Mouse (Mus musculus): Measurements from ENCODE around the gene Hk2. TPM values are rescaled to one million over a fixed set of nuclear protein-coding genes. Genes with fewer than 3 reads are reported as not detected.
A peak's percentile ranks its signal among the peaks of the same experiment; 100 is the strongest.

Hk2 gene
- polyA plus RNA-seq, 1 experiment from 2014 or later, result 23.8 TPM

GRCm38 (mm10) chr6:82767734-82768586 lies 6.3 kb downstream of the Hk2 start:
- 84% methylated on average over 12 of the region's 12 CpGs for WGBS
- Histone ChIP-seq H3K4me1 (peaks cover 21% of the 10 kb centered on the region), H3K4me3 (replicated peaks) (no peak overlapping the region), H3K27me3 (replicated peaks) (no peaks in the 10 kb centered on the region), H3K36me3 (no peaks in the 10 kb centered on the region), H3K9ac (no peak overlapping the region), H3K9me3 (no peaks in the 10 kb centered on the region), H3K27ac (no peak overlapping the region), H3K4me2 (no peak overlapping the region)
- ATAC-seq (ENCODE audit: insufficient read depth, low FRiP score, low read depth), result no peak

DNA sequence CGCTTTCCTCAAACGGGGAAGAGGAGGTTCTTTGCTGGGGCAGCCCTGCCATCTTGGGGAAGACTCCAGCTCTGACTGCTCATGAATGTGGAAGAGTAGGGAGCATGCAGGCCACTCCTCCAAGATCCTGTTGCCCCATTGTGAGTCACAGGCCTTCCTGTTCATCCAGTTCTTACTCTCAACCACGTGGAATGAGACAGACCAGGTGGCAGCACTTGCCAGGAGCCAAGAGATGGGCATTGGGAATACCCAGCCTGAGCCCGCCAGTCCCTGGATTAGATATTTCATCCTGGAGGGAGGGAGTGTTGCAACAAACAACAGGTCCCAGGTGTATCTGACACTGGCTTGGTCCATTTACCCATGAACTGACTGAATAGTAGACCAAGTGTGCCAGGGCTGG lies 7.6 kb downstream of the Hk2 start:
- 65% methylated on average over 4 of the region's 4 CpGs for WGBS
- H3K4me1 ChIP-seq, result peaks cover 19% of the 10 kb centered on the region
- no peak overlapping the region for H3K27ac ChIP-seq
- H3K9me3 ChIP-seq, result no peaks in the 10 kb centered on the region
- ATAC-seq (ENCODE audit: insufficient read depth, low FRiP score, low read depth), result no peak
- H3K4me2 ChIP-seq, result no peak overlapping the region
- no peak overlapping the region for H3K4me3 ChIP-seq (replicated peaks)
- no peaks in the 10 kb centered on the region for H3K27me3 ChIP-seq (replicated peaks)
- H3K36me3 ChIP-seq, result no peaks in the 10 kb centered on the region
- no peak overlapping the region for H3K9ac ChIP-seq

GRCm38 (mm10) chr6:82765261-82765660 lies 9.0 kb downstream of the Hk2 start:
- Histone ChIP-seq H3K36me3 (no peaks in the 10 kb centered on the region), H3K4me3 (replicated peaks) (no peak overlapping the region), H3K9ac (no peak overlapping the region), H3K27me3 (replicated peaks) (no peaks in the 10 kb centered on the region), H3K27ac (no peak overlapping the region), H3K4me2 (no peak overlapping the region), H3K4me1 (peaks cover 15% of the 10 kb centered on the region), H3K9me3 (no peaks in the 10 kb centered on the region)
- no peak for ATAC-seq (ENCODE audit: insufficient read depth, low FRiP score, low read depth)
- WGBS, result 85% methylated on average over 2 of the region's 2 CpGs

DNA sequence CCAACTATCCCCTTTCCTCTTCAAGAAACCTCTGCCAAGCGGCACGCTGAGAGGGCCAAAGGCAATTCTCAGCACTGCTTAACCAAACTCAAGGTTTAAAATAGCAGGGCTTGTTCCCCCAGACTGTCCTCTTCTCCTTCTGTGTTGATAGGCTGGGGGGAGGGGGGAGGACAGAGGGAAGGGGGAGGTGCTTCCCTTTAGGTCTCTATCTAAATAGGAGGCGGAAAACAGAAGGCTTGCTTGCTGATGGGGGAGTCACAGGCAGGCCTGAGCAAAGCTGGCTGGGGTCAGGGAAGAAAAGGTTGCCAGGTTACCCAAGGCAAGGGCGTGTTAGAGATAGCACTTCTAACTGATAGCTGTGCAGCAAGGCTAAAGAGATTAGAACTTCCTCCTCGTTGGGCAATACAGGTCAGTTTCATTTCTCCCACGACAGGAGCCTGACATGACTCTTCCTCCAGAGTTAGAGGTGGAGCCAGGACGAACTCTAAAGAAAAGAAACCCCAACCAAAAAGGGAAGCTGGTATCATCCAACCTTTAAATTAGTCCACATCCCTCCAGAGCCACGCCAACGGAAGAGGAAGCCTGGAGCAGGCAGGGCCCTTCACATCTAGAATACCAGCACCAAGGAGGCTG lies 10.3 kb downstream of the Hk2 start:
- Histone ChIP-seq H3K9ac (no peak overlapping the region), H3K36me3 (no peaks in the 10 kb centered on the region), H3K4me2 (peak overlapping the region; percentile 10; the same call in 1 of the 2 replicates), H3K9me3 (no peaks in the 10 kb centered on the region), H3K4me3 (replicated peaks) (no peak overlapping the region), H3K4me1 (peaks cover 15% of the 10 kb centered on the region), H3K27me3 (replicated peaks) (no peaks in the 10 kb centered on the region), H3K27ac (peak overlapping the region; percentile 38; the same call in 1 of the 2 replicates)
- peak; percentile 80 for ATAC-seq (ENCODE audit: insufficient read depth, low FRiP score, low read depth)
- WGBS, result 28% methylated on average over 9 of the region's 9 CpGs

GRCm38 (mm10) chr6:82762728-82763127 lies 11.5 kb downstream of the Hk2 start:
- H3K9ac ChIP-seq, result no peak overlapping the region
- H3K36me3 ChIP-seq, result no peaks in the 10 kb centered on the region
- H3K27me3 ChIP-seq (replicated peaks), result no peaks in the 10 kb centered on the region
- ATAC-seq (ENCODE audit: insufficient read depth, low FRiP score, low read depth), result no peak
- 57% methylated on average over 2 of the region's 2 CpGs for WGBS
- no peaks in the 10 kb centered on the region for H3K9me3 ChIP-seq
- no peak overlapping the region for H3K4me3 ChIP-seq (replicated peaks)
- no peak overlapping the region for H3K27ac ChIP-seq
- peaks cover 15% of the 10 kb centered on the region for H3K4me1 ChIP-seq
- H3K4me2 ChIP-seq, result no peak overlapping the region

GRCm38 (mm10) chr6:82760749-82761357 lies 13.4 kb downstream of the Hk2 start:
- H3K9ac ChIP-seq, result no peak overlapping the region
- ATAC-seq (ENCODE audit: insufficient read depth, low FRiP score, low read depth), result no peak
- no peaks in the 10 kb centered on the region for H3K9me3 ChIP-seq
- WGBS, result 70% methylated on average over 3 of the region's 3 CpGs
- H3K4me1 ChIP-seq, result peaks cover 19% of the 10 kb centered on the region
- H3K4me3 ChIP-seq (replicated peaks), result no peak overlapping the region
- H3K4me2 ChIP-seq, result no peak overlapping the region
- no peak overlapping the region for H3K27ac ChIP-seq
- H3K27me3 ChIP-seq (replicated peaks), result no peaks in the 10 kb centered on the region
- no peaks in the 10 kb centered on the region for H3K36me3 ChIP-seq

- no peaks in the 10 kb centered on the region for H3K36me3 ChIP-seq
- no peak overlapping the region for H3K4me3 ChIP-seq (replicated peaks)
- H3K9me3 ChIP-seq, result no peaks in the 10 kb centered on the region
- no peak overlapping the region for H3K9ac ChIP-seq
- no peak for ATAC-seq (ENCODE audit: insufficient read depth, low FRiP score, low read depth)
- no peak overlapping the region for H3K27ac ChIP-seq
- WGBS, result 87% methylated on average over 5 of the region's 5 CpGs
- no peak overlapping the region for H3K4me2 ChIP-seq
- H3K4me1 ChIP-seq, result peaks cover 17% of the 10 kb centered on the region
- no peaks in the 10 kb centered on the region for H3K27me3 ChIP-seq (replicated peaks)
These were observed 15.0 kb downstream of the Hk2 start for GRCm38 (mm10) chr6:82759241-82759640.

DNA sequence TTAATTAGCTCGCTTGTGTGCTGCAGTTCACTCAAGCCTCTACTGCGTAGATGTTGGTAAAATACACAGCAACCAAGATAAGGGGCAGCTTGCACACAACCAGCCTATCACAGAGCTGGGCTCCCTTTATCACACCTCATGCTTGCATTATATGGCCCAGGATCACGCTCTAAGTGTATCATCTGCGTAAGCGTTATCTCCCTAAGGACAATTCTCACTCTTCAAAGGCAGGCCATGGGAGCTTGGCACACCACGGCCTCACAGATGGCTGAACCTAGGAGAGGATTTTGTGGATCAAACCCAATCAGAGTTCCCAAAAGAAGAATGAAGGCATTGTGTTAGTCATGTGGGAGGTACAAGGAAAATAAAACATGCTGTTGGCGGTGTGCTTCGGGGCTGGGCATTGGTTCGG lies 17.4 kb downstream of the Hk2 start:
- no peak overlapping the region for H3K9ac ChIP-seq
- no peak overlapping the region for H3K27ac ChIP-seq
- H3K9me3 ChIP-seq, result no peaks in the 10 kb centered on the region
- H3K4me1 ChIP-seq, result peaks cover 4% of the 10 kb centered on the region; the same call in 1 of the 2 replicates
- H3K4me2 ChIP-seq, result no peak overlapping the region
- 71% methylated on average over 9 of the region's 9 CpGs for WGBS
- no peak overlapping the region for H3K4me3 ChIP-seq (replicated peaks)
- peaks cover 3% of the 10 kb centered on the region for H3K36me3 ChIP-seq
- H3K27me3 ChIP-seq (replicated peaks), result no peaks in the 10 kb centered on the region
- ATAC-seq (ENCODE audit: insufficient read depth, low FRiP score, low read depth), result peak; percentile 62; the same call in 1 of the 2 replicates

DNA sequence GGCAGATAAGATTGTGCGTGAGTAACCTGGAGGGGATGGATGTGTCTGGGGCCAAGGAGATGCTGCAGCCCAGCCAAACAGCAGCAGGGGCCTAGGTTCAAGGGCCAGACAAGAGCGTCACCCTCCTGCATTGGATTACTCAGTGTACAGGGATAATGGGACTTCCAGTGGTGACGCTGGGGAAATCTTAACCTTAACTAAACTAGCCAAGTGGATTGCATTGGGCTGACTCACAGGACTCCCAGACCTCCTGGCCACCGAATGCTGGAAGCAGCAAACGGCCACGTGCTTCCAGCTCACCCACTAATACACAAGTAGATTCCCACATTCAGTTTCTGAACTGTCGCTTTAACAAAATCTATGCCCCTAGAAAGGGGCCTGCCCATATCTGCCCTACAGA lies 18.0 kb downstream of the Hk2 start:
- H3K9me3 ChIP-seq, result no peaks in the 10 kb centered on the region
- no peaks in the 10 kb centered on the region for H3K27me3 ChIP-seq (replicated peaks)
- H3K36me3 ChIP-seq, result peaks cover 6% of the 10 kb centered on the region
- no peak overlapping the region for H3K9ac ChIP-seq
- no peak overlapping the region for H3K4me2 ChIP-seq
- ATAC-seq (ENCODE audit: insufficient read depth, low FRiP score, low read depth), result no peak
- WGBS, result 82% methylated on average over 7 of the region's 7 CpGs
- H3K4me3 ChIP-seq (replicated peaks), result no peak overlapping the region
- peaks cover 4% of the 10 kb centered on the region; the same call in 1 of the 2 replicates for H3K4me1 ChIP-seq
- H3K27ac ChIP-seq, result no peak overlapping the region

DNA sequence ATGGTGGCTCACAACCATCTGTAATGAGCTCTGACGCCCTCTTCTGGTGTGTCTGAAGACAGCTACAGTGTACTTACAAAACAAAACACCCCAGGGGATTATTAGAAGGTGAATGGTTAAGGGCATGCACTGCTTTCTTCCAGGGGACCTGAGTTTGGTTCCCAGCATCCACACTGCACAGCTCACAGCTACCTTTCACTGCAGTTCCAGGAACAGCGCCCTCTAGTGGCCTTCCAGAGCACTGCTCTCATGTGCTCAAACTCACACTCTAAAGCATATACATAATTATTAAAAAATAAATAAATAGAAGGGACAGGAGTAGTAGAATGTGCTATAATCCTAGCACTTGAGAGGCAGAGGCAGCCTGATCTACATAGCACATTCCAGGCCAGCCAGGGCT lies 18.9 kb downstream of the Hk2 start:
- H3K4me2 ChIP-seq, result no peak overlapping the region
- no peak overlapping the region for H3K4me3 ChIP-seq (replicated peaks)
- H3K36me3 ChIP-seq, result peaks cover 8% of the 10 kb centered on the region
- no peak overlapping the region for H3K9ac ChIP-seq
- H3K9me3 ChIP-seq, result no peaks in the 10 kb centered on the region
- 38% methylated on average over 2 of the region's 2 CpGs for WGBS
- ATAC-seq (ENCODE audit: insufficient read depth, low FRiP score, low read depth), result no peak
- no peaks in the 10 kb centered on the region for H3K27me3 ChIP-seq (replicated peaks)
- no peak overlapping the region for H3K27ac ChIP-seq
- peaks cover 4% of the 10 kb centered on the region; the same call in 1 of the 2 replicates for H3K4me1 ChIP-seq

- Histone ChIP-seq H3K4me3 (replicated peaks) (no peak overlapping the region), H3K9me3 (no peaks in the 10 kb centered on the region), H3K27me3 (replicated peaks) (no peaks in the 10 kb centered on the region), H3K4me1 (peaks cover 4% of the 10 kb centered on the region; the same call in 1 of the 2 replicates), H3K36me3 (peaks cover 8% of the 10 kb centered on the region), H3K27ac (no peak overlapping the region), H3K4me2 (no peak overlapping the region), H3K9ac (no peak overlapping the region)
- 88% methylated on average over 6 of the region's 6 CpGs for WGBS
- no peak for ATAC-seq (ENCODE audit: insufficient read depth, low FRiP score, low read depth)
These were observed 19.5 kb downstream of the Hk2 start for GRCm38 (mm10) chr6:82754769-82755168.

All from stomach, embryonic 15.5 days (tissue).